Mouse (Mus musculus): ENCODE data around the gene Suv39h1.
"Not testable (repeated sequence)": the region's sequence is repeated elsewhere in the genome, so short reads cannot be mapped to it uniquely, and the experiment has no call there.

The Suv39h1 gene

DNA sequence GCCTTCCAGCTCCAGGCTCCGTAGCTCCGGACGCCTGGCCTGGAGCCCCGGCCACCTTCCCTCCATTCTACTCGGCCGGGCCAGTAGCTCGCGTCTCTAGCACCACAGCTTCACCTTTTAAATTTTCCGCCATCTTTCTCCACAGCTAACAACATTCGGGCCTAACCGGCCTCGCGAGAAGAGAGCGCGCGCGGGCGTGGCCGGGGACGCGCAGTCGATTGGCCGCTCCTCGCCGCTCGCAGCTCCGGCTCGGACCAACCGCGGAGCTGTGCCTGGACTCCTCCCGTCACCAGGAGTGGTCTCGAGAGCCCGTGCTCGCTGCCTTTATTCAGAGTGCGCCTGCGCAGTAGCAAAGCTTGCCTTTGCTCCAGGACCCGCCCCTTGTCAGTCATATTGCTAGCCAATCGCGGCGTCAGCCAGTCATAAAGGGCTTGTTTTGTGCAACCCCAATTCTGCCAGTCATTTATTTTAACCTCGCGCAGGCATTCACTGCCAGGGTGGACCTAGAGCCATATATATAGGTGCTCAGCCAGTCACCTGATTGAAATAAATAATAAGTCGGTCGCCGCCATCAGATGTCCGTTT, at the start of gene Suv39h1:
Gene Suv39h1, minus strand, starts transcription at position 331 of the 585 bp plus-strand sequence.
- DNase-seq (ENCODE audit: low read depth, low spot score): peak; percentile 93

DNA sequence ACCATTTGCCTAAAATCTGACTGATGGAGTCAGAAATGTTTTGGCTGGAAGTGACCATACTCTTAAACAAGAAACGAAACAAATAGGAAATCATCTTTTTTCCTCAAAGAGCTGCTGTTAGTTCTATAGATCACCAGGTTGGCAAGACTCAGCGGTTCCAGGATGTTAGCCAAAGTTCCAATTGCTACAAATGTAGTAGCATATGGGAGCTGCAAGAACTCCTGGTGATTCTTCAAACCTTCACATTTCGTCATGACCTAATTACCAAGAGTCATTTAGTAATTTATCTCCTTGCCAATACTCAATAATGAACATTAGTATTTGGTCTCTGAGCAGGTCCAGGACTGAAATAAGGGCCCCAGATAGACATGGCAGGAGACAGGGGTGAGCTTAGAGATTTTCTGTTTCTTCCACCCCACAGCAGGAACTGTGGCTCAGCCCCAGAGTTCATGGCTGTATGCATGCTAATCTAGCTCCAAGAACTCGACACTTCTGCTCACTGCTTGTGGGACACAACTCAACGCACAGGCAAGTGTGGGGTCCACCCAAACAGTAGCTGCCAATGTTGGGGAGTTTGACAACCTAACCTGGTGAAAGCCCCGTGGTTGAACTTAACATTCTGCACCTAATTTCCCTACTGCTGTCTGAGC, 49.4 kb upstream of the Suv39h1 start:
- no peak for DNase-seq (ENCODE audit: low read depth, low spot score)

DNA sequence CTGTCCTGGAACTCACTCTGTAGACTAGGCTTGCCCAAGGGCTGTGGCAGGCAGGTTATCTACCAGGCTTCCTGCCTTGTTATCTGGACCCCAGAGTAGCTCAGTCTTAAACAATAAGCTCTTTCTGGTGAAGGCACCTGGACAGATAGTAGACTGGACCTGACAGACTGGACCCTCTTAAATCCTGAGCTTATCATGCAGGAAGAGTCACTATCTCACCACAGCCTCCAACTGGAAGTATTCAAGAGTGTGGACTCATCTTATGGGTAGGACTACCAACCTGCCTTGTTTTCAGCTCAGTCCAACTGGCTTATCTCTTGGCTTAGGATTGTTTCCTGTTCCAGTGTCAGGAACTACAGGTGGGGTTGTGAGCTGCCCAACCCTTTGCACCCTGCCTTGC, 42.7 kb upstream of the Suv39h1 start:
- DNase-seq (ENCODE audit: low read depth, low spot score): no peak

GRCm38 (mm10) chrX:8115275-8115674, 40.7 kb upstream of the Suv39h1 start:
- no peak for DNase-seq (ENCODE audit: low read depth, low spot score)

DNA sequence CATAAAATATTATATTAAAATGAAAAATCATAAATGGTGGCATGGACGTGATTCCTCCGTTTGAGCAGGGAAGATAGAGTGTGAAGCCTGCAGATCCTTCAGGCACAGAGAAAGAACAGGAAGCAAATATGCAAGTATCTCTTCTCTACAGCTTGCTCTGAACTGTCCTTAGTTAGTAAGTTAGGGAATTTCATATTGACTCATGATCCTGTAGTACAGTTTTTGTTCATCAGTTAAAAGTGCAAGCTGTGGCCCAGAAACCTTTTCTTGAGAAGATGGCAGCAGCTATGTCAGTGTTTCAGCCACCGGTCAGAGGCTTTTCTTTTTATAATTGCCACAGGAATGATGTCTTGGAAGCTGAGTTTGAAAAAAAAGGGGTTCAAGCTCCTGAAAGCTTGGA, 30.5 kb upstream of the Suv39h1 start:
- no peak for DNase-seq (ENCODE audit: low read depth, low spot score)

- no peak for DNase-seq (ENCODE audit: low read depth, low spot score)
Observed at GRCm38 (mm10) chrX:8102213-8102668, 27.7 kb upstream of the Suv39h1 start.

DNA sequence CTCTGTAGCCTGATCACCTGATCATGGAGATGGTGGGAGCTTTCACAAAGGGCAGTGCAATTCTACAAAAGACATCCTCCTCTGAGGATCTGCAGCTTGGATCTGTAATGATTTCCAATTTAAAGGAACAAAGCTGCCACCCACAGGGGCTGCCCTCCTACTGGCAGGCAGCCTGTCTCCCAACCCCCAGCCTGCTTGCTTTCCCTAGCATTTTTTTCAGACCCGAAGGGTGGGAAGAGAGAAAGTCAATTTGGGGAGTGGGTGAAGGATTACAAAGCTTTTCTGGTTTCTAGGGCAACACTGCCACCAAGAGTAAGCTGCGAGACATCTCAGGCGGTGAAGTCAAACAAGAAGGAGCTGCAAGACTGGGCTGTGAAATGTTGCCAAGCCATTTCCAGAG, 26.5 kb upstream of the Suv39h1 start:
- peak; percentile 89 for DNase-seq (ENCODE audit: low read depth, low spot score)

DNA sequence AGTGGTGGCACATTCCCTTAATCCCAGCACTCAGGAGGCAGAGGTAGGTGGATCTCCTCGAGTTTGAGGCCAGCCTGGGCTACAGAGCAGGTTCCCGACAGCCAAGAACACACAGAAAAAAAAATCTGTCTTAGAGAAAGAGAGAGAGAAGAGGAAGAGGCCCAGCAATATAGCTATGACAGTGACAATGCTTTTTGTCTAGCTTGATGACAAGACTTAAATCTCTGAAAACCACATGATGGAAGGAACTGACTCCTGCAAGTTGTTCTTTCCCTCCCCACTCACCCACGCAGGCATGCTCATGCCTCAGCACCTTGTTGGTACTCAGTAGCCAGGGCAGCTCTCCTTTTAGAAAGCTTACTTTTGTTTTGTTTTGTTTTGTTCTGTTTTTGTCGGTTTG, 24.9 kb upstream of the Suv39h1 start:
- no peak for DNase-seq (ENCODE audit: low read depth, low spot score)

DNA sequence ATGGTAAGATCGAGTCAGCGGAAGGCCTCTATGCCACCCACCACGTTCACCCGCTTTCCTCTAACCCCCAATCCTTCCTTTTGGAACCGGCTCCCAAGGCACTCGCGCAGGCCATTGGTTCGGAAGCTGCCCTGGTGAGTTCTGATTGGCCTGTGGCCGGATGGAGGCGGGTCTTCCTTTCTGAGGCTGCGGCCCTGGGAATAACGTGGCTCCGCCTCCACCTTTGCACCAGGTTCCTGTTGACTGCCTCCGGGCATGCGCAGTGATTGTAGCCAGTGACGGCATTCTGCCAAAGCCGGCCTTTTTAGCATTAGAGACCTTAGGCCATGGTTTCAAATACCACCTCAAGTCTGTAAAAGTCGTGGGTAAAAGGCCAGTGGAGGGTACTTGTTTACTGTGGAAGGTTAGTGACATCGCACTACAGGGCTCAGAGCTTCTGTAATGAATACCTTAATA, 22.3 kb upstream of the Suv39h1 start:
- peak; percentile 92 for DNase-seq (ENCODE audit: low read depth, low spot score)

- not testable (repeated sequence) for DNase-seq (ENCODE audit: low read depth, low spot score)
Observed at GRCm38 (mm10) chrX:8096068-8096786, 21.7 kb upstream of the Suv39h1 start.

DNA sequence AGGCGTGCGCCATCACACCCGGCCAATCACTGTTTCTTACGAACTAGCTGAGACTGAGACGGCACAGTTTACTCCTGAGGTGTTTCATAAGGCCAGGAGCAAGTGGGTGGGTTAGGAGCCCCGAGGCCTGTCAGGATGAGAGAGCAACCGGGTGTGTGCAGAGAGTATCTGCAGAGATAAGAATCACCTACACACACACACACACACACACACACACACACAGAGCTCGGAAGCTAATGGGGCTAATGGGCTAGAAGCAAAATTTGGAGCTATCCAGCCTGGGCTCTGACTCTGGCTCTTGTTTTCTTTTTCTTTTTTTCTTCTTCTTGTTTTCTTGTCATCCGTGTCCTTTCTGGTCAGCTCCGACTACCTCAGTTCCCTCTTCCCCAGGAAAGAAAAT, 21.0 kb upstream of the Suv39h1 start:
- DNase-seq (ENCODE audit: low read depth, low spot score): no peak

GRCm38 (mm10) chrX:8090954-8091347, 16.4 kb upstream of the Suv39h1 start:
- DNase-seq (ENCODE audit: low read depth, low spot score): not testable (repeated sequence)

- DNase-seq (ENCODE audit: low read depth, low spot score): no peak
Observed at GRCm38 (mm10) chrX:8090346-8090953, 15.9 kb upstream of the Suv39h1 start, which contains the start of gene Was. Was (minus strand) TSS chrX:8090498.

DNA sequence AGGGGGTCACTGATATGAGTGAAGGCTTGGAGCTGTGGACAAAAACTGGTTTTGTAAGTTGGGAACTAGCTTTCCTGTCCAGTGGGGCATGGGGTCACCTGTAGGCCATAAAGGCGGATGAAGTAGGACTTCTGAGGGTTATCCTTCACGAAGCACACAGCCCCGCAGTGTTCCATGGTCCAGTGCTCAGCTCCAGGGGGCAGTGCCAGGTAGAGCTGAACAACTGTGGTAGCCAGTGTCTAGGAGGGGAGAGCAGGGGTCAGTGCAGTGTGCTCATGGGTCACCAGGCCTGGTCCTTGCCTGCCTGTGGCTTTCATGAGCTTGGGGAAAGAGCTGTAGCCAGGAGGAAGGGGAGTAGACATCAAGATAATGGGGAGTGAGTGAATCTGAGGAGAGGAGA, 15.2 kb upstream of the Suv39h1 start:
- DNase-seq (ENCODE audit: low read depth, low spot score): no peak

DNA sequence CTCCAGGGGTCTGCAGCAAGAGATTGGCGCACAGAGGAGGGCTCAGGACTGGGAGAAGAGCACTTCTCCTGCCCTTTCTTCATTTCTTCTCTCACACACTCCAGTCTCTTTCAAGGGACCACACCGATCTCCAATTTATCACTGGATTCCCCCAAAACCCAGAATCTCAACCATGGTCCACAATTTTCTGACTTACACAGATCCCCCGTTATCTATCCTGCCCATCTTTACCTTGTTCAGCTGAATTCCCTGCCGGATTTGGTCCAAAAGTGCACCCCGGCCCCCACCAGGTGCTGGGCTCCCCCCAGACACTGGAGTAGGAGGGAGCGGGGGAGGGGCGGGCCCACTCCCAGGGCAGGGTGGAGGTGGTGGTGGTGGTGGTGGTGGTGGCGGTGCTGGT, 11.1 kb upstream of the Suv39h1 start:
- DNase-seq (ENCODE audit: low read depth, low spot score): no peak

GRCm38 (mm10) chrX:8084771-8085259, 10.3 kb upstream of the Suv39h1 start:
- no peak for DNase-seq (ENCODE audit: low read depth, low spot score)

- no peak for DNase-seq (ENCODE audit: low read depth, low spot score)
Observed at GRCm38 (mm10) chrX:8075104-8075503, 544 bp upstream of the Suv39h1 start.

DNA sequence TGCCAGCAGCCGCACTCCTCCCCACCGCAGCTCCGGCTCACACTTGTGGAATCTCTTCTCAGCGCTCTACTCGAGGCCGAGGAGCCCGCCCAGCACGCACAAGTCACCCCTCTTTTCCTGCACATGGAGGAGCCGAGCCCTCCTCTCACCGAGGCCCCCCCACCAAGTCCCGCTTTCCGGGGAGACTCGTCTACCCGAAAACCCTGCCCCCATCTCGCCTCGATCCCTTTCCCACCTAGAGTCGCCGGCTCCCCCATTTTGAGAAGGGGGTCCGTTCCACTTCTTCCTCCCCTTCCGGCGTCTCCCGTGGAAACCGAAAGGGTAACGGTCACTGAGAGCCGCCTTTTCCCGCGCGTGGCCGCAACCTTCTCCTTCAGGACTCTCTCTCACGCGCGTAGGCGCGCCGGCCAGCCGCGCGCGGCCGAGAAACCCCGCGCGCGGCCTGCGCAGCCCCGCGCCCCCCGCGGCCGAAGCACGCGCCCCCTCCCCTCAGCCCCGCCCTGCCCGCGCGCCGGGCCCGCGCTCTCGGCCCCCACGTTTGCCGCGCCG, 605 bp downstream of the Suv39h1 start:
- DNase-seq (ENCODE audit: low read depth, low spot score): no peak

- DNase-seq (ENCODE audit: low read depth, low spot score): no peak
Observed at GRCm38 (mm10) chrX:8069166-8069565, 5.4 kb downstream of the Suv39h1 start.

- DNase-seq (ENCODE audit: low read depth, low spot score): not testable (repeated sequence)
Observed at GRCm38 (mm10) chrX:8051044-8051781, 23.3 kb downstream of the Suv39h1 start.

DNA sequence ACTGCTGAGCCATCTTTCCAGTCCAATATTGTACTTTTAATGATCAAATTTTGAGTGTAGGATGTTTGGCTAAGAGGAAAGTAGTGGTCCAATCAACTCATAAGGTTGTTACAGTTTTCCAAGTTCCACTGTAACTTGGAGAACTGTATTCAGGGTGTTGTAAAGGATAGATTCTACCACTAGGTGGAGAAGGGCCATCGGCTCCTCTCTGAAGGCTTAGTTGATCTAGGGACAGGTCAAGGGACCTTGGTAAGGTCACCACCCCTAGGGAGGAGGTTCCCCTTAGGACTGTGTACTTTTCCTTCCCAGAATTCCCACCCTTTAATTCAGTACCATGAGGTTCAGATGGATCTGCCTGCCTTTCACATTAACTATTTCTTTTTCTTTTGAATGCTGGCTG, 41.6 kb downstream of the Suv39h1 start:
- no peak for DNase-seq (ENCODE audit: low read depth, low spot score)
